Mouse (Mus musculus): Measurements from ENCODE around the gene Rxfp3. TPM values are rescaled to one million over a fixed set of nuclear protein-coding genes. Genes with fewer than 3 reads are reported as not detected.
"Not testable (repeated sequence)": the region's sequence is repeated elsewhere in the genome, so short reads cannot be mapped to it uniquely, and the experiment has no call there.

The Rxfp3 gene
- total RNA-seq, 4 experiments from 2014 or later: 0.09 TPM; not detected in 3

DNA sequence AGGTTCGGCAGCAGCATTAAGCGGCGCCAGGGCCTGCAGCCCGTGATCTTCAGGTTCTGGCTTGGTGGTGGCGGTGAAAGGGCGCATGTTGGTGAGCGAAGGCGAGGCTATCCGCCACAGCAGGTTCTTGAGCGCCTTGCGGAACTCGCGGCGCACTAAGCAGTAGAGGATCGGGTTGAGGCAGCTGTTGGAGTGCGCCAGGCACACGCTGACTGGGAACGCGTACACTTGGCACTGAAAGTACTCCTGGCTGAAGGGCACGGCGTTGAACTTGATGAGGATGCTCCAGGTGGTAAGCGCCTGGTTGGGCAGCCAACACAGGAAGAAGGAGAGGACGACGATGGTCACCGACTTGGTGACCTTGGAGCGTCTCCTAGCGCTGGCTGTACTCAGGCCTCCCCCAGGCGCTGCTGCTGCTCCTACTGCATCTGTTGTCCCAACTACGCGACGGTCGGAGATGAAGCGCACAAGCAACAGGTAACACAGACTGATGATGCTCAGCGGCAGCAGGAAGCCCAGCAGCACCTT lies 1.8 kb downstream of the Rxfp3 start:
- DNase-seq (ENCODE audit: low spot score): no peak

GRCm38 (mm10) chr15:11030188-11030587 lies 7.6 kb downstream of the Rxfp3 start:
- no peak for DNase-seq (ENCODE audit: low spot score)

DNA sequence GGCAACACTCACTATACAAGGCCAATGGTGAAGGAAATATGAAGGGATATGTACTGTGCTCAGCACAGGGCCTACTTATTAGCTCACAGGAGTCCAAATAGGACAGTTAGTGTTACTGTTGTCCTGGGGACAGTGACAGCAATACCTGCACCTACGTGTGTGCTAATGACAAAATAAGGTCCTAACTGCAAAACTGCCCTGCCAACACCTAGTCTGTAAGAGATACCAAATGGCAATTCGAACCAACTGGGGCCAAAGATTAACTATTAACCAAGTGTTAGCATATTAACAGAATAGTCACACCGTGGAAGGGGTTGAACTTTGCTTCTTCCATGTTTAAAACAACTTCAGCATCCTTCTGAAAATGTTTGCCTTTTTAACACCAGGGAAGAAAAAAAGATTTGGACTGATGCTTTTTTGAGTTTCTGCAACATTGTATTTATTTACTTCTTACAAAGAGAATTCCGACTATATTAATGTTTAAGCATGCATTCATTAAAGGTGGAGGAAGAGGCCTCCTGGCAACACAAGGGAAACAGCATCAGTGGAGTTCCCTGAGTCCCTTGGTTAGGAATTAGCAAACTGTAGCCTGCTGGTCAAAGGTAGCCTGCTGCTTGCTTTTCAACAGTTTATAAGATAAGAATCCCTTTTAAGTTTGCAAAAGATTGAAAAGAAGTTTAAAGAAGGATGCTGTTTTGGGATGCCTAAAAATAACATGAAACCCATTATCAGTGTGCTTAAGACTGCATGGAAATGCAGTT lies 10.8 kb downstream of the Rxfp3 start:
- no peak for DNase-seq (ENCODE audit: low spot score)

- no peak for DNase-seq (ENCODE audit: low spot score)
These were observed 22.9 kb downstream of the Rxfp3 start for GRCm38 (mm10) chr15:11014931-11015330.

DNA sequence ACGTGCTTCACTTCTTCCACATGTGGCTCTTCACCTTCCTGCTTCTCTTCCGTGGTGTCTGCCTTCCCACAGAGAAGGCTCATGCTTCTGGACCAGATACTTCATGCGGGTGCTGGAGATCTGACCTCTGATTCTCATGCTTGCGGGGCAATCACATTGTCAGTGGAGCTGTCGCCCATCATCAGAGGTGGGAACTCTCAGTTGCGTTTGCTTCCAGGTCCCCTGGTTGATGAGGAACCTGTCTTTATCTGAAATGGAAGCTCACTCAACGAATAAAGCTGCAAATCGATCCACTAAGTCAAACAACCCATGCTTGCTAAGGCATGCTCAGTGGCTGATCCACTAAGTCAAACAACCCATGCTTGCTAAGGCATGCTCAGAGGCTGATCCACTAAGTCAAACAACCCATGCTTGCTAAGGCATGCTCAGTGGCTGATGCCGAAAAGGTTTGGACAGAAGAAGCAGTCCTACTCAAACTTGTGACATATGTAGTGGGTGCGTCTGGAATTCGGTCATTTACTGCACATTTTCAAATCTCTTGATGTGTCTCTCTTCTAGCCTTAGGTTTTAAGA lies 26.7 kb downstream of the Rxfp3 start:
- no peak for DNase-seq (ENCODE audit: low spot score)

DNA sequence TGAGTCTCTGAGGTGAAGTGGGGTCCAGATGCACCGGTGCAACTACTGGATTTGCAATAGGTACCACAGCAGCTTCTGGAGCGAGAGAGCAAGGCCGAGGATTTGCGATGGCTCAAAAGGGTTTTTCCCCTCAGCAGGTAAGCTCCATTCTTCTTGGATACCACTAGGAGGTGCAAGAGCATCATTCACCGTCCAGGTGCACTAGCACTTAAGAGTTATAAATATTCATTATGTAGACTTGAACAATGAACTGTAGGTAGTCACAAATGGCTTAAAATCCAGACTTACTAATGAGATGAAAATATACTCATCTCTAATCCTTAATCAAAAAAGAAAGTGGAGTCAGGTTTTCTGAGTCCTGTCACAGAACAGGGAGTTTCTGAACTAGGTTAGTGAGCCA lies 29.0 kb downstream of the Rxfp3 start:
- DNase-seq (ENCODE audit: low spot score): no peak

DNA sequence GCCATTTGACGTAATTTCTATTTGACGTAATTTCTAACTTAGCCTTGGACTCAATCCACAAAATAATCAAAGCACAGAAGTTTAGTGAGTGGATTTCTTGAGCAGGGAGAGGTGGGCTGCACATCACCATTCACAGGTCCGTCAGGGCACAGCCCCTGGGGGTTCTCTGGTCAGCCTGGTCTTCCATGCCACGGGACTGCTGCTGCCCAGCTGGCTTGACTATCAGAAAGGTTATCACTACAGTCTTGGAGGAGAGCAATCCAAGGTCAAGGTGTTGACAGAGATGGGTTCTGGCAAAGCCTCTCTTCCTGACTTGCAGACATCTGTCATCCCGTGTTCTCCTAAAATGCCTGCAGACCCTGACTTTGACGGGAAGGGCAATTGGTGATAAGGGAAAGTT lies 33.1 kb downstream of the Rxfp3 start:
- no peak for DNase-seq (ENCODE audit: low spot score)

DNA sequence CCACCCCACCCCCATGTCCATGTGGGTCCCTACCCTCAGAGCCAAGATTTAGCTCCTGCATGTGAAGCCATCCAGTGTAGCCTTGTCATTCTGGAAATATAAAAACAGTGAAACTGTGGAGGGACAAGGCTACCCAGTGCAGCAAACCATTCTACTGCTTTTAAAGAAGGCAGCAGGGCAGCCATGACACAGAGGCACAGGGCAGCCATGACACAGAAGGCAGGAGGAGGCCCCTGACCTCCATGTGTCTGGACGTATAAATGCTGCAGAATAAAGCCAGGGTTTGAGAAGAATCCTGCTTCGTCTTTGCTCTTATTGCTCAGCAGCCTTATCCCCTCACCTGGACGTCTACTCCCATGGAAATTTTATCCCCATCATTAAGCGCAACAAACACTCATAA lies 34.0 kb downstream of the Rxfp3 start:
- DNase-seq (ENCODE audit: low spot score): no peak

DNA sequence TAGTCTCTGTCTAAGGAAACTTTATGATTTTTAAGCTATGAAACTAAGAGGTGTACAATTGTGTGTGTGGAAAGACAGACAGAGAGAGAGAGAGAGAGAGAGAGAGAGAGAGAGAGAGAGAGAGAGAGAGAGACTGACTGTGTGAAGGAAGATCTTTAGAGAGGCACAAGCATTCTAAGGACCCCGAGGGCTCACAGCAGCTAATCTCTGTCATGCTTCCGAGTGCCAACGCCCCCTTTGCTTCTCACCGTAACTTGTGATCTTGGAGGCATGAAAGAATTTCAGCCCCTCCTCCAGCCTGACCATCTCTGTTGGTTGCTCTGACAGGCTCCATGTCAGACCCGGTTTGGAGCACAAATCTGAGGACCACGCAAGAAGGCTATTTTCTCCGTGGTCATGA lies 37.4 kb downstream of the Rxfp3 start, which contains the start of gene Slc45a2:
Slc45a2 (plus strand) TSS at position 301 of the 400 bp plus-strand sequence.
- no peak for DNase-seq (ENCODE audit: low spot score)

GRCm38 (mm10) chr15:10999832-11000231 lies 38.0 kb downstream of the Rxfp3 start:
- no peak for DNase-seq (ENCODE audit: low spot score)

DNA sequence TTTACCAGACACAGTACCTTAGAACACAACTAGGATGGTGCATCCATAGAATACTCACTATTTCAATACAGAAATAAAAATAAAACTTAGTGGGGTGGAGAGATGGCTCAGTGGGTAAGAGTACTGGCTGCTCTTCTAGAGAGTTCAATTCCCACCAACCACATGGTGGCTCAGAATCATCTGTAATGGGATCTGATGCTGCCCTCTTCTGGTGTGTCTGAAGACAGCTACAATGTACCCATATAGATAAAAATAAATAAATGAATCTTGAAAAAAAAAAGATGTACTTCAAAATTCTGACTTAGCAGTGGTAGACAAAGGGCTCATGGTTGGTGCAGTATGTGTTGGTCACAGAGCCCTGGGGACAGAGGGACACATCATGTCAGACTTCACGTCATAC lies 46.2 kb downstream of the Rxfp3 start:
- DNase-seq (ENCODE audit: low spot score): no peak

DNA sequence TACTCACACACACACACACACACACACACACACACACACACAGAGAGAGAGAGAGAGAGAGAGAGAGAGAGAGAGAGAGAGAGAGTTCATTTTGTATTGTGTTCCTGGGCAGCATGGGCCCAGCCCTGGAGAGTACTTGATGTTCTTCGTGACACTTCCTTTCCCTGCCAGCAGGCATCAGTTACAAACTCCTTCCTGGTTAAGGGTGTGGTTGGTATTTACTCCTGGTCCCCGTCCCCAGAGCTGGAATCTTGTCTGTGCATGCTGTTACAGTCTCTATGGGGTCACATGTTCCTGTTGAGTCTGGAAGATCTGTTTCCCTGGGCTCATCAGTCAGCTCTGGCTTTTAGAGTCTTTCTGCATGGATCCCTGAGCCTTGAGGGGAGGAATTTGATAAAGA lies 47.4 kb downstream of the Rxfp3 start:
- no peak for DNase-seq (ENCODE audit: low spot score)

DNA sequence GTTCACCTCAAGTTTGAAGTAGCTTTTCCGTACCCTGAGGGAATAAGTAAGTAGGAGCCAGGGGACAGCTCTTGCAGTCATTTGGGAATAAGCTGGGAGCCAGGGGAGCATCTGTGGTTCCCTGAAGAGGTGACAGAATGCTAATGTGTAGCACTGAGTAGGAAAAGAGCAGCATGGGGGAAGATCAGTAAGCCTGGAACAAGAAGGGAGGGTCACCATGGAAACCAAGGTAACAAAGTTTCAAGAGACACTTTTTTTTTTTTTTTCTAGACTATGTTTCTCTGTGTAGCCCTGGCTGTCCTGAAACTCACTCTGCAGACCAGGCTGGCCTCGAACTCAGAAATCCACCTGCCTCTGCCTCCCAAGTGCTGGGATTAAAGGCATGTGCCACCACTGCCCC lies 51.3 kb downstream of the Rxfp3 start:
- DNase-seq (ENCODE audit: low spot score): not testable (repeated sequence)

- no peak for DNase-seq (ENCODE audit: low spot score)
These were observed 52.0 kb downstream of the Rxfp3 start for GRCm38 (mm10) chr15:10985756-10986155.

Other genes starting within 250 kb of the Rxfp3 start
- gene C1qtnf3, start 85.7 kb downstream of the Rxfp3 start, total RNA-seq (2022): not detected
- gene Amacr, start 56.2 kb downstream of the Rxfp3 start, total RNA-seq (2022): 10 to 100 TPM; 34.2 to 38.2 (median 36.0) TPM
- gene Slc45a2, start 37.3 kb downstream of the Rxfp3 start, total RNA-seq (2022): not detected
- 1 to 10 TPM; 1.1 to 1.4 (median 1.2) TPM for gene Adamts12, start 26.8 kb upstream of the Rxfp3 start, total RNA-seq (2022)

Measured in heart, adult 8-10 months (tissue).